Mouse (Mus musculus) gastrocnemius, adult 8-10 months (tissue): ENCODE results near the gene Exosc10. TPM values are rescaled to one million over a fixed set of nuclear protein-coding genes. Genes with fewer than 3 reads are reported as not detected.

Experiments used
- DNase-seq, 2 experiments: peaks; one replicate each; pipeline ENCODE4 v3.0.0; 2022; ENCODE audit warnings: low spot score in 2 of 2
- total RNA-seq, 4 experiments: library from RNA; stranded (reverse); gene quantifications; 2 replicates each; pipeline ENCODE4 v1.2.4; 2022

Exosc10 gene
- total RNA-seq, 4 experiments from 2014 or later = 14.7 to 20.8 (median 17.6) TPM

DNA sequence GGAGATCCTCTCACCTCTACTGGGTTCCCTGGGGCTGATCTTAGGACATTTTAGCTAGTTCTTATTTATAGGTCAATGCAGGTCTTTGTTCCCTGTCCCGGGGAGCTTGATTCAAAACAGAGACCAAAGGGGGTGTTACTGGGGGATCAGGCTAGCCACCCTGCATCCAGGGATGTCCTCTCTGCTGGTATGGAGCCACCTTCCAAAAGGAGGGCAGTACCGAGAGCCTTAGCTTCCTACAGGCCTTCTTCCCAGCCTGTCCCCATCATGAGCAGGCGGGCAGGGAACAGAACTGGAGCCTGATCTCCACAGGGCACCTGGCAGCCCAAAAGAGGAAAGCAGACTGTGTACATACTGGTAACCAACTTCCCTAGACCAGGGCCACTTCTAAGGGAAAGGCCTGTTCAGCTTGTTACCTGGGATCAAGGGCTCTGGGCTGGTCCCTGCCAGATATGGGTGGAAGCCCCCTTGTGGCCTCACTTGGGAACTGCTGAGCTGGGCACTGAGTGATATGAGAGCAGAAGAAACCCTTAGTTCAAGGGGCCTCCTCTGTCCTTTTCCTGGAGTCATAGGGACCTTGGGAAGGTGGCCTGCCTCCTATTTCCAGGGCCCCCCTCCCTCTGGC lies 46.4 kb downstream of the Exosc10 start:
- DNase-seq = peak in 1 of 2 experiments; percentile 36

DNA sequence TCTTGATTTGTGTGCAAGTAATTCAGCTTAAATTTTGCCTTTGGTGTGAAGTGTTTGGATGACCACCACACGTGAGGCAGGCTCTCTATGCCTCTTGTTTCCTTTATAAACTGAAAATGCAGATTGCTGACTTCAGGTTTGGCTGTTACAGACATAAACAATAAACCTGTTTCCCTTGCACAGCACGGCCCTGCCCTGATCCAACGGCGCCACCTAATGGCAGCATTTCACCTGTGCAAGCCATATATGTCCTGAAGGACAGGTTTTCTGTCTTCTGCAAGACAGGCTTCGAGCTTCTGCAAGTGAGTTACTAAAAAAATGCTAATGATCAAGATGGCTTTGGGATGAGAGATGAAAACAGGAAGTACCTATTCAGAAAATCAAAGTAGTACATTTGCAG lies 49.5 kb downstream of the Exosc10 start:
- peak; percentile 28 to 50 for DNase-seq

DNA sequence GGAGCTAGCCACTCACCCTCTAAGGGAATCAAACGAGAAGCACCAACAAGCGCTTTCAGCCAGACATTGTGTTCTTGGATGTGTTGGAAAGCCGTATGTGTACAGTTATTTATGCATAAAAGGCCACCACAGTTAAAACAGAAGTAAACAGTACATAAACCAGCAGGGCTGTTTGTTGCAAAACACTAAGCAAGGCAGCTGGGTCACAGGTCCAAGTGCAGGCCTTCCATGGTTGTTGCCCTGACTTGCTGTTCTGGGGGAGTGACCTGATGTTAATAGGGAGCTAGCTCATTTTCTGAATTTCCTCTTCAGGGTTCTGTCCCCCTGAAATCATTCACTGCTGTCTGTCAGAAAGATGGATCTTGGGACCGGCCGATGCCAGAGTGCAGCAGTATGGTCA lies 51.6 kb downstream of the Exosc10 start:
- no peak for DNase-seq

DNA sequence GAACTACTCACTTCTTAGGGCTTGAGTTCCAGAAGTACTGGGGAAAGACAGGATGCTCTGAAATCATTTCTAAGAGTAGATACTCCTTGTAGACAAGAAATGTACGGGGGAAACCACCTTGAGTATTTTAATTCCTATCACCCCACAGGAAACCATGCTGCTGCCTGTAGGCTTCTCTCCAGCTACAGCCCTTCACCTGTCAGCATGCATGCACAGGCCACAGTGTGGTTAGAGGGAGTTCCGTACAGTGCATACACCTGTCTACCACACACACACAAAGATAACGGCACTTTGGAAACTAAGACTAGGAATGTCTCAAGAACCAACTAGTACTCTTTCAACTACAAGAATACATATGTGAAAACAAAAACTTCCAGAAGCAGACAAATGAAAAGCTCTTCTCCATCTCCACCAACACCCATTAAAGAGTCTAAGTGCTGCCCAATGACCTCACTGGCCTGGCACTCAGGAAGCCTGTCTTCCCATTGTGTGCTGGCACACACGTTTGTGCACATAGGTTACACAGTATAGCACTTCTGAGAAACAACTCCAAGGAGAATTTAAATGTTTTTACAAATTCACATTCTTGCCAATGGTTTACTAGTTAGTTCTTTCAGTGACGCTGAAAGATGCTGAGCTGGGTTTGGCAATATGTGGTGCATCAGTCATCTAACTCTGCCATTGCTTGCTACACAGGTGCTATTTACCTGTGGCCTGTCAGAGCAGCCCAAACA lies 52.6 kb downstream of the Exosc10 start:
- DNase-seq = no peak

DNA sequence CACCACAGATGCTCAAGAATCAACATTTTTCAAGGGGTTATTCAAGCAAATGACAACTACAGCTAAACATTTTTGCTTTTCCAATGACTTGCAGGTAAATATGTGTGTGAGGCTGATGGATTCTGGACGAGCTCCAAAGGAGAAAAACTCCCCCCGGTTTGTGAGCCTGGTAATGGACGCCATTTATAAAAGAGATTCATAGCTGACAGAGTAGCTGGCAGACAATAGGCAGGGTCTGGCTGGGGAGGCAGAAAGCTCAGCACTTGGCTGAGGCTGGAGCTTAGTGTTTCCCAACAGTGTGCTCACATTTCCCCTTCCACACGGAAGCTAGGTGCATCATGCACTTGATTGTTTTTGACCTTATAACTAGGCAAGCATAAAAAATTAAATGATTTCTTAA lies 54.3 kb downstream of the Exosc10 start:
- DNase-seq = no peak

DNA sequence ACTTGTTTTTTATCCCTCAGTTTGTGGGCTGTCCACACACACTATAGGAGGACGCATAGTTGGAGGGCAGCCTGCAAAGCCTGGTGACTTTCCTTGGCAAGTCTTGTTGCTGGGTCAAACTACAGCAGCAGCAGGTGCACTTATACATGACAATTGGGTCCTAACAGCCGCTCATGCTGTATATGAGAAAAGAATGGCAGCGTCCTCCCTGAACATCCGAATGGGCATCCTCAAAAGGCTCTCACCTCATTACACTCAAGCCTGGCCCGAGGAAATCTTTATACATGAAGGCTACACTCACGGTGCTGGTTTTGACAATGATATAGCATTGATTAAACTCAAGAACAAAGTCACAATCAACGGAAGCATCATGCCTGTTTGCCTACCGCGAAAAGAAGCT lies 55.5 kb downstream of the Exosc10 start:
- no peak for DNase-seq

DNA sequence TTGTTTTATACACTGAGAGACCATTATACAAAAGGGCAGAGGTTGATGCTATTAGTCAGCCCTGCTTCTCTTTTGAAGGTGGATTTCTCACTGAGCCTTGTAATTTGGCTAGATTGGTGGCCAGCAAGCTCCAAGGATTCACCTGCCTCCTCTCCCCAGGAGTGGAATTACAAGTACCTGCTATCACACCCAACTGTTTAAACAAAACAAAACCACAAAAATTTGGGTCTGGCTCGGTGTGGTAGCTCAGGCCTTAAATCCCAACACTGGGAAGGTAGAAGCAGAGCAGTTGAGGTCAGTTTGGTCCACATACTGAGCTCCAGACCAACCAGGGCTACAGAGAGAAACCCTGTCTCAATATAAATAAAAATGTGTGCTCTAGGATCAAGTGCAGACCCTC lies 61.6 kb downstream of the Exosc10 start:
- DNase-seq = no peak

DNA sequence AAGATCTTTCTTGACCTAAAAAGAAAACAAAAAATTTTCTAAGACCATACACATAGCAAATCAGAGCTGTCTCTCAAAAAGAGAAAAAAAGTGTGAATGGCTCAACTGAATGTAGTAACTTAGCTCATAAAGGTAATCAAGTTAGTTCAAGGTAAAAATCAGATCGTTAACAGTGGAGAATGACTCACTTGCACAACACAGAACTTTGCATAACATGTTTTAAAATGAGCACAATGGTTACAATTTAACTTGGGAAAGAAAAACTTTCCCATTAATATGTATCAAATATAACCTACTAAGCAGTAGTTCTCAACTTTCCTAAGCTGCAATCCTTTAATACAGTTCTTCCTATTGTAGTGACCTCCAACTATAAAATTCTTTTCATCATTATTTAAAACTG lies 62.5 kb downstream of the Exosc10 start:
- DNase-seq = no peak

DNA sequence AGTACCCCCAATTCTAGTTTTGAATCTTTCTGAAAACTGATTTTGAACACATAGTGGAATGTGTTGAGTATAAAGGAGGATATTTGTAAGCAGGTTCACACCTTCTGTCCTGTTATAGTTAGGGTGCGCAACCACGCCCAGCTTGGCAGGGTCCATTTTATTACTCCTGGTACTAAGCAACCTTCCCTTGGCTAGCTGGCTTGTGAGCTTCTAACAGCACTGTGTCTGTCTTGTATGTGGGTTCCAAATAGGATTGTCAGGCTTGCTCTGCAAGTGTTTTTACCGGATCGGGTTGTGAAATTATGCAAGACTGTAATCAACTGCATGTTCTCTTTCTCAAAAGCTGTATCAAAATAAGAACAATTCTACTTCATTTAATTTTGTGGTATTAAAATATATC lies 64.3 kb downstream of the Exosc10 start:
- DNase-seq = no peak

DNA sequence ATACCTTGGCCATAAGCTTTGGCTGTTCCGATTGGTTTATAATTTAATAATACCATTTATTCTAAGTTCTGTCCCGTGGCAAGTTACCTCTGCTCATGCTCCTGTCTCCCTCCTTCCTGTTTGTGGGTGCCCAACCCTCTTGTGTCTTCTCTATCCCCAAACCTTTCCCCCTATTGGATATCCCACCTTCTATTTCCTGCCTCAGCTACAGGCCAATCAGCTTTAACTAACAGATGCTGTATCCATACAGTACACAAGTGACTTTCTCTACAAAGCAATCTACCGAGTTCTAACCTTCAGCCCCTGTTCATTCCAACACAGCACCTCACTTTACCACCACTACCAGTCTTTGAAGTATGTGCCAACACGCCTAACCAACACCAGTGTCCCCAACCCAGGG lies 65.4 kb downstream of the Exosc10 start:
- no peak for DNase-seq

DNA sequence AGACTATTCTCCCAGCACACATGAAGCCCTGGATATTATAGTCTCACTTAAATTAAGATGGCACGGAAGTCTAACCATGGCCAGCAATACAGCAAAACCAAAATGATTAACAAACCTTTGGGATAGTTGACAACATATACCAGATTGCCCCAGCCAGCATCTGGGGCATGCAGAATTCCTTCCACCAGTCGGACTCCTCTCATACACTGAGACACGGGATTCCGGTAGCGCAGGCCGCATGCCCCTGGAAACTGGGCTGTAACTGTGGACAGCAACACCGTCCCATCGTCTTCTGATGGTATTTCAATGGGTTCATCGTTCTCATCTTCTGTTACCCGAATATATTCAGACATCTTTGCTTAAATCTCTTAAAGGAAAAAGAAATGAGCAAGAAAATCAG lies 66.8 kb downstream of the Exosc10 start:
- DNase-seq = no peak

DNA sequence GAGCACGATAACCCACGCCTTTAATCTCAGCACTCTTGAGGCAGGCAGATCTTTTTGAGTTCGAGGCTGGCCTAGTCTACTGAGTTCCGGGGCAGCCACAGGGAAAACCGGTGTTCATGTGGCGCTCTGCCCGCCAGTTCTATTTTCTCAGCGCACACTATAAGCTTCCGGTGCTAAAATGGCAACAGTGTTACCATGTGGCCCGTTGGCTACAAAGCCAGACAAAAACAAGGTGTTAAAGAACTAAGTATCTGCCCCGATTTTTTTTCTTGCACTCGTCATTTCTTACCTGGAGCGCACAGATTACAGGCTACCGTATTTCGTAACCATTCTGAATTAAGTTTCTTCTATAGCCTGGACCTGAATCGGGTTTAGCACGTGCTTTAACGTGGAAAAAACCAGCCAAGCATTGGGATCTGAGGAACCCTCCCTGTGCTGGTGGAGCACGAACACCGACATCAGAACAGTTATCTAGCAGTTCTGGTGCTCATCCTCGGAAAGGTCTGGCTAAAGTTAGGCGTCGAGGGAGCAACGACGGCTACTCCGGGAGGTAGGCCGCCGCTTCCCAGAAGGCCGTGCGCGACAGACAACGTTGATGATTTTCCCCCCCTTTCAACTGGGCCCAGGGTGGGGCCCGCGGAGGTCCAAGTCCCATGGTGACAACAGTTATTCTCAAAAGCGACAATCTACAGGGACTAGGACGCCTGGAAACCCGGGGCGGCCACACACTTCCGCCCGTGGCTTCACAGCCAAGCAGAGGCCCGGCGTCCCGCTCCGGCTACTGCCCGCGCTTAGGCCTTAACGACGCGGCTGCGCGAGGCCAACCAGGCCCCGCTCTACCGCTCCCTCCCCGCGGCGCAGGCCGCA lies 67.8 kb downstream of the Exosc10 start:
- DNase-seq = no peak

DNA sequence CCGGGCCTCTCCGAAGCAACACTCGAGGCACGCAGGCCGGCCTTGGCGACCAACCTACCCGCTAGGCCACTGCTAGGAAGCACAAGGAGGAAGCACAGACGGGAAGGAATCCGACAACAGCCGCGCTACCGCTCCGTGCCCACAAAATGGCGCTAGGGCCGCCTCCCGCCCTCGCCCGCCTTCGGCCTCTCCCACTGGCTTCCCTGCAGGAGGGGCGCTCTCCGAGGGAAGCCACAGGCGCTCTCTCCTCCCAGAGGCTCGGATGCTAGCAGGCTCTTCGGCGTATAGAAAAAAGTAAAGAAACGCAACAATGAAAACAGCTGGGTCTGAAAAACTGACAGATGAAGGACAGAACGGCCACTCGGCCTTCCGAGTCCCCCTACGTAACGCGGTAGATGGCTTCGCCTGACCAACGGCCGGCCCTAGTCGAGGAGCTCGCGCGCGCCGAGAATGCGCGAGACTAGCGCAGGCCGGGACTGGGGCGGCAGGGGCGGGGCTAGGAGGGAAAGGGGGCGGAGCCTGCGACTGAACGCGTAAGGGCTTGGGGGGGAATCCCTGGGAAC lies 68.5 kb downstream of the Exosc10 start, which contains the start of gene Tardbp:
TSS of gene Tardbp (minus strand) at position 397 of the 563 bp plus-strand sequence.
- peak; percentile 92 to 94 for DNase-seq

DNA sequence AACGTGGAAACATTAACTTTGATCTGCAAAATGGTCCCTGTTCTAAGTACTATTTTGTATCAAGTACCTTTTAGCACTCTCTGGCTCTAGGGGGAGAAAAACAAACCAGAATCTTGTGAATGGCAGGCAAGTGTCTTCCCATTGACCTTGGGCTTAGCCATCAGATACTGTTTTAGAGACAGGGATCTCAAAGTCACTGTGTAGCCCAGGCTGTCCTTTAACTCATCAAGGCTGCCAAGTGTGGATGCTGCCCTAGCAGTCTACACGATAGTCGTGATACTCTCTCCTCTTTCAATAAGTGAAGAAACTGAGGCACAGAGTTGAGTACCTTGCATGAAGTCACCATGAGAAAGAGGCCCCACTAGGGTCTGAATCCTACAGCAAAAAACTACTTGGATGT lies 69.0 kb downstream of the Exosc10 start:
- no peak for DNase-seq

Other genes with a start within 250 kb of the Exosc10 start
- gene Ubiad1, start 113.7 kb upstream of the Exosc10 start, total RNA-seq = 10 to 100 TPM in 1 of 4 experiments, 1 to 10 TPM in 3; 8.4 to 17.1 (median 9.5) TPM
- 10 to 100 TPM; 32.2 to 37.8 (median 34.9) TPM for gene Mtor, start 109.8 kb upstream of the Exosc10 start, total RNA-seq
- gene Angptl7, start 58.0 kb upstream of the Exosc10 start, total RNA-seq = 10 to 100 TPM in 2 of 4 experiments, 1 to 10 TPM in 2; 5.3 to 49.1 (median 25.5) TPM
- 10 to 100 TPM; 11.1 to 15.7 (median 12.5) TPM for gene Srm, start 33.1 kb downstream of the Exosc10 start, total RNA-seq
- under 1 TPM; 0.24 to 0.56 (median 0.53) TPM for gene Masp2, start 44.1 kb downstream of the Exosc10 start, total RNA-seq
- gene Tardbp, start 68.6 kb downstream of the Exosc10 start, total RNA-seq = 100 to 1,000 TPM; 116 to 129 (median 124) TPM
- 1 to 10 TPM; 7.3 to 9.2 (median 8.8) TPM for gene Gm572, start 84.9 kb downstream of the Exosc10 start, total RNA-seq
- 10 to 100 TPM; 36.6 to 45.1 (median 43.9) TPM for gene Casz1, start 246.0 kb downstream of the Exosc10 start, total RNA-seq